In genomic region chr8:48740147-48740881, GRCm38 (mm10) we compare ENCODE assay signal across 8 mouse cellular contexts.
DNase-seq lines count a peak whose midpoint lies in the region; ATAC-seq and TF ChIP-seq lines count a peak whose summit lies in the region.

No protein-coding gene starts in this region.

- peak overlapping the region; percentile 36 for H3K4me2 ChIP-seq in hindbrain, embryonic 12.5 days (replicated peaks)
- H3K4me2 ChIP-seq in midbrain, embryonic 11.5 days, result peak overlapping the region; percentile 25

- 59% methylated on average over 23 of the region's 23 CpGs for WGBS in hindbrain, embryonic 12.5 days
- WGBS in midbrain, embryonic 11.5 days, result 50% methylated on average over 23 of the region's 23 CpGs
- 55% methylated on average over 23 of the region's 23 CpGs for WGBS in lung, adult 2 months

- no peak for TF ChIP-seq CTCF in lung, adult 2 months (IDR thresholded peaks at IDR 0.05; ENCODE audit: insufficient read depth, low read length)

- H3K36me3 ChIP-seq in hindbrain, embryonic 12.5 days, result no peaks in the 10 kb centered on the region
- H3K36me3 ChIP-seq in midbrain, embryonic 11.5 days (ENCODE audit: control insufficient read depth, insufficient read depth, low read length), result no peaks in the 10 kb centered on the region

- H3K9ac ChIP-seq in hindbrain, embryonic 12.5 days, result no peak overlapping the region
- H3K9ac ChIP-seq in midbrain, embryonic 11.5 days (ENCODE audit: low read length), result peak overlapping the region; percentile 36; the same call in 1 of the 2 replicates

- H3K4me3 ChIP-seq in hindbrain, embryonic 12.5 days, result 0 out of 2 replicates have a peak overlapping the region, but pooled peaks have one; percentile 4
- peak overlapping the region; percentile 10; the same call in 1 of the 2 replicates for H3K4me3 ChIP-seq in midbrain, embryonic 11.5 days (ENCODE audit: low read depth, low read length)
- H3K4me3 ChIP-seq in lung, adult 2 months (replicated peaks; ENCODE audit: extremely low read depth, low read depth, low read length), result no peak overlapping the region

- no peak for TF ChIP-seq POLR2A in lung, adult 2 months (IDR thresholded peaks at IDR 0.05; ENCODE audit: borderline replicate concordance, extremely low read depth, low read depth, low read length)

- peak; percentile 56 for DNase-seq in ES-CJ7 (ENCODE audit: low read depth, low spot score)
- peak; percentile 47 for DNase-seq in R1 (ENCODE audit: low read depth, low spot score)
- DNase-seq in midbrain, embryonic 11.5 days (ENCODE audit: low spot score, missing footprints), result peak; percentile 93
- DNase-seq in embryo, embryonic 9.5 days (ENCODE audit: extremely low spot score), result no peak
- DNase-seq in gastrocnemius, postnatal 25 days, result no peak
- no peak for DNase-seq in lung, adult 2 months

- no peaks in the 10 kb centered on the region for H3K27me3 ChIP-seq in hindbrain, embryonic 12.5 days
- no peaks in the 10 kb centered on the region for H3K27me3 ChIP-seq in midbrain, embryonic 11.5 days (ENCODE audit: control insufficient read depth, insufficient read depth, low read length)

- peak; percentile 63; the same call in 1 of the 2 replicates for ATAC-seq in hindbrain, embryonic 12.5 days (ENCODE audit: low FRiP score)
- peak; percentile 74 for ATAC-seq in midbrain, embryonic 11.5 days (ENCODE audit: low FRiP score)
- ATAC-seq in activated CD4-positive, CD25-positive, alpha-beta regulatory T cell, adult 4 months, result no peak

- H3K4me1 ChIP-seq in hindbrain, embryonic 12.5 days, result peaks cover 10% of the 10 kb centered on the region
- H3K4me1 ChIP-seq in midbrain, embryonic 11.5 days (ENCODE audit: control insufficient read depth, insufficient read depth, low read length), result peaks cover 16% of the 10 kb centered on the region
- no peaks in the 10 kb centered on the region for H3K4me1 ChIP-seq in lung, adult 2 months (ENCODE audit: control insufficient read depth, insufficient read depth, low read length)

- H3K27ac ChIP-seq in hindbrain, embryonic 12.5 days, result 0 out of 2 replicates have a peak overlapping the region, but pooled peaks have one; percentile 23
- peak overlapping the region; percentile 47 for H3K27ac ChIP-seq in midbrain, embryonic 11.5 days (ENCODE audit: low read depth, low read length)

- no peaks in the 10 kb centered on the region for H3K9me3 ChIP-seq in hindbrain, embryonic 12.5 days (replicated peaks)
- H3K9me3 ChIP-seq in midbrain, embryonic 11.5 days (ENCODE audit: control insufficient read depth, low read length), result no peaks in the 10 kb centered on the region

Comparison
In these comparisons a context has a peak if more than half of its experiments do, and no peak if none do; other contexts are left out.
1. DNase-seq: peak in ES-CJ7 (single experiment), R1 (single experiment) and midbrain, embryonic 11.5 days (single experiment); none in embryo, embryonic 9.5 days (single experiment), gastrocnemius, postnatal 25 days (single experiment) and lung, adult 2 months (single experiment).